Mouse (Mus musculus): ENCODE measurements at regions not wholly inside any gene's neighbourhood (a gene's known extent, or its start where the extent isn't known, plus 50 kb on each side); places are given as distances from the start of the nearest gene placed in this dataset.

- H3K27ac ChIP-seq: no peak overlapping the region
- no peaks in the 10 kb centered on the region for H3K27me3 ChIP-seq (replicated peaks)
- no peaks in the 10 kb centered on the region for H3K36me3 ChIP-seq
- 39% methylated on average over 8 of the region's 8 CpGs for WGBS (ENCODE audit: insufficient replicate concordance)
- ATAC-seq: no peak
- H3K4me2 ChIP-seq: no peak overlapping the region
- H3K9ac ChIP-seq: no peak overlapping the region
- peaks cover 6% of the 10 kb centered on the region; the same call in 1 of the 2 replicates for H3K9me3 ChIP-seq (replicated peaks)
- no peaks in the 10 kb centered on the region for H3K4me1 ChIP-seq
- no peak overlapping the region for H3K4me3 ChIP-seq
Observed at GRCm38 (mm10) chr15:87365712-87366361, 178.3 kb upstream of the Fam19a5 start.

DNA sequence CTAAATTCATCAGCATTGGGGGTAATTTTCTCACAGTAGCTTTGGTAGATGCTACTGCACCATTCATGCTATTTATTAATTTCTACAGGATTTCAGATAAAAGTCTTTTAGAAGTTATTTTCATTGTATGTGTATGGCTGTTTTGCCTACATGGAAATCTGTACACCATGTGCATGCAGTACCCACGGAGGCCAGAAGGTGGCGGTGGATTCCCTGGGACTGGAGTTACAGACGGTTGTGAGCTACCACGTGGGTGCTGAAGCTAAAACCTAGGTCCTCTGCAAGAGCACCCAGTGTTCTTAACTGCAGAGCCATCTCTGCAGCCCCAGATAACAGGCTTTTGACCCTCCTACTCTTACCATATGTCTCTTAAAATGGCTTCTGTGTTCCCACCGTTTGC lies 176.7 kb upstream of the Fam19a5 start:
- H3K9me3 ChIP-seq (replicated peaks): peaks cover 13% of the 10 kb centered on the region; the same call in 1 of the 2 replicates
- no peak overlapping the region for H3K4me2 ChIP-seq
- WGBS (ENCODE audit: insufficient replicate concordance): 38% methylated on average over 5 of the region's 5 CpGs
- no peak overlapping the region for H3K4me3 ChIP-seq
- no peaks in the 10 kb centered on the region for H3K27me3 ChIP-seq (replicated peaks)
- no peaks in the 10 kb centered on the region for H3K36me3 ChIP-seq
- H3K4me1 ChIP-seq: no peaks in the 10 kb centered on the region
- no peak for ATAC-seq
- H3K27ac ChIP-seq: no peak overlapping the region
- H3K9ac ChIP-seq: no peak overlapping the region

GRCm38 (mm10) chr15:87369381-87369780 lies 174.7 kb upstream of the Fam19a5 start:
- no peak for ATAC-seq
- WGBS (ENCODE audit: insufficient replicate concordance): 71% methylated on average over 3 of the region's 3 CpGs

DNA sequence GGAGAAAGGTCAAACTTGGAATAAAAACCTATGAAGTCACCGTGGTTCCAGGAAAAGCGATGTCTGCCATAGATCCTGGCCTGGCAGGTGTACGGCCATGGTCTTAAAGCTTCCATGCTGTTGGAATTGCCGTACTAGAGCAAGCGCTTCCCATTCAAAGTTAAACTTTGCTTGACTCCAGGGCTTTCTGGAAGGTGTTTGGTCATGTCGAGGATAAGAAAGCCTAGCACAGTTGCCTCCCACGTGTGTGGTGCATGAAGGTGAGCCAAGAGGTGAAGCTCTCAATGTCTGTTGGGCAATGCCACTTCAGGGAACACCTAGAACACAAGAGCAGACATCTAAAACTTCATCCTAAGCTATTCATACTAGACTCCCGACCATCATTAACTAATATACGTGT lies 174.3 kb upstream of the Fam19a5 start:
- no peaks in the 10 kb centered on the region for H3K4me1 ChIP-seq
- WGBS (ENCODE audit: insufficient replicate concordance): 75% methylated on average over 9 of the region's 9 CpGs
- H3K27me3 ChIP-seq (replicated peaks): no peaks in the 10 kb centered on the region
- H3K27ac ChIP-seq: no peak overlapping the region
- no peak overlapping the region for H3K9ac ChIP-seq
- no peak for ATAC-seq
- H3K9me3 ChIP-seq (replicated peaks): peaks cover 31% of the 10 kb centered on the region; the same call in 1 of the 2 replicates
- no peak overlapping the region for H3K4me3 ChIP-seq
- H3K36me3 ChIP-seq: no peaks in the 10 kb centered on the region
- H3K4me2 ChIP-seq: no peak overlapping the region

More at GRCm38 (mm10) chr15:87369381-87369780, 174.7 kb upstream of the Fam19a5 start:
- H3K9me3 ChIP-seq (replicated peaks): peaks cover 29% of the 10 kb centered on the region; the same call in 1 of the 2 replicates
- H3K4me1 ChIP-seq: no peaks in the 10 kb centered on the region
- H3K27me3 ChIP-seq (replicated peaks): no peaks in the 10 kb centered on the region
- no peak overlapping the region for H3K4me3 ChIP-seq
- no peak overlapping the region for H3K4me2 ChIP-seq
- H3K36me3 ChIP-seq: no peaks in the 10 kb centered on the region
- H3K27ac ChIP-seq: no peak overlapping the region
- H3K9ac ChIP-seq: no peak overlapping the region

DNA sequence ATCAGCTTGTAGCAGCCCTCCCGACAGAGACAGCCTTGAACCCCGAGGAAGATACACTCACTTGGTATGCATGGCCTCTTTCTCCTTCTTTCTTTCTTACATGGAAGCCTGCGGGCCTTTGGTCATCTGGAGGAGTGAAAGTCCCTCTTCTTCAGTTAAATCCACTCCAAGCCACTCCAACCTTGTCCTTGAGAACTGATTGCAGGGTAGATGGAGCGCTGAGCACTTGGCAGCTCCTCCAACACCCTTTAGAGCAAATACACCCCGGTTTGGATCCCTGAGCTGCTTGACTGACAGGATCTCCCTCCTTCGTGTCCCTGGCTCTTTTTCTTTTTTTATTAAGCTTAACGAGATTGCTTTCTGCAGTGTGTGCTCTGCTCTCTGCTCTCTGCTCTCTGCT lies 173.3 kb upstream of the Fam19a5 start:
- 59% methylated on average over 7 of the region's 7 CpGs for WGBS (ENCODE audit: insufficient replicate concordance)
- H3K27me3 ChIP-seq (replicated peaks): no peaks in the 10 kb centered on the region
- no peaks in the 10 kb centered on the region for H3K4me1 ChIP-seq
- no peak overlapping the region for H3K9ac ChIP-seq
- H3K4me2 ChIP-seq: no peak overlapping the region
- H3K27ac ChIP-seq: no peak overlapping the region
- H3K4me3 ChIP-seq: no peak overlapping the region
- H3K36me3 ChIP-seq: no peaks in the 10 kb centered on the region
- peaks cover 31% of the 10 kb centered on the region; the same call in 1 of the 2 replicates for H3K9me3 ChIP-seq (replicated peaks)
- ATAC-seq: no peak

GRCm38 (mm10) chr15:87374670-87375069 lies 169.4 kb upstream of the Fam19a5 start:
- Histone ChIP-seq H3K4me3 (no peak overlapping the region), H3K4me2 (no peak overlapping the region), H3K9me3 (replicated peaks) (peaks cover 25% of the 10 kb centered on the region; the same call in 1 of the 2 replicates), H3K4me1 (no peaks in the 10 kb centered on the region), H3K36me3 (no peaks in the 10 kb centered on the region), H3K27me3 (replicated peaks) (no peaks in the 10 kb centered on the region), H3K27ac (no peak overlapping the region), H3K9ac (no peak overlapping the region)
- WGBS (ENCODE audit: insufficient replicate concordance): 68% methylated on average over 13 of the region's 13 CpGs
- ATAC-seq: no peak

DNA sequence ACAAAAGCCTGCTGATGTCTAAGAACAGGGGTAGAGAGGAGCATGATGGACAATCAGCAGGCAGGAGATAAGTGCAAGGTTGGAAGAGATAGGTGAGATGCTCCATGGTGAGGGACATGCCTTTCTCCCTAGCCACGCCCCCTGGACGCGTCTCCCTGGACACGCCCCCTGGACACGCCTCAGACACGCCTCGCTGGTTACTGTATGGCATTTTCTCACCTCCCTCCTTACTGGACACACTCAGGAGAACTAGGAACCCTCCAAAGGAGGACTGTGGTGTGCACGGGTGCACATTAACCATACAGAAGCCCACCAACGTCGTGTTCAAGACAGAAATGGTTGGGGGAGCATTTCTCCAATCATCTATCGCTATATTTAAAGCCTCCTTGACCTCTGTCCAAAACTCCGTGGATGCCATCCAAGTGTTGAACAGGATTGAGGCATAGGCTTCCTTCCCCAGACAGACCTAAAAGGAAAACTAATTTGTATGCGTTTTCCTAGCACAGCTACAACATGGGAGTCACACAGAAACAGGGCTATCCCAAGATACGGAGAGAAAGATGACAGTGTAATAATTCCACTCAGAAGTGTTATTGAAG lies 168.4 kb upstream of the Fam19a5 start:
- WGBS (ENCODE audit: insufficient replicate concordance): 72% methylated on average over 14 of the region's 14 CpGs
- Histone ChIP-seq H3K36me3 (no peaks in the 10 kb centered on the region), H3K9me3 (replicated peaks) (peaks cover 25% of the 10 kb centered on the region; the same call in 1 of the 2 replicates), H3K27ac (no peak overlapping the region), H3K4me3 (no peak overlapping the region), H3K4me1 (no peaks in the 10 kb centered on the region), H3K27me3 (replicated peaks) (no peaks in the 10 kb centered on the region), H3K9ac (no peak overlapping the region), H3K4me2 (no peak overlapping the region)
- no peak for ATAC-seq

GRCm38 (mm10) chr15:87383551-87384265 lies 160.4 kb upstream of the Fam19a5 start:
- no peak overlapping the region for H3K4me2 ChIP-seq
- no peaks in the 10 kb centered on the region for H3K27me3 ChIP-seq (replicated peaks)
- H3K9ac ChIP-seq: no peak overlapping the region
- ATAC-seq: no peak
- no peak overlapping the region for H3K27ac ChIP-seq
- no peak overlapping the region for H3K4me3 ChIP-seq
- H3K4me1 ChIP-seq: no peaks in the 10 kb centered on the region
- 55% methylated on average over 6 of the region's 6 CpGs for WGBS (ENCODE audit: insufficient replicate concordance)
- no peaks in the 10 kb centered on the region for H3K36me3 ChIP-seq
- 0 out of 2 replicates have a peak, but pooled peaks cover 18% of the 10 kb centered on the region for H3K9me3 ChIP-seq (replicated peaks)

GRCm38 (mm10) chr15:87384279-87385066 lies 159.6 kb upstream of the Fam19a5 start:
- Histone ChIP-seq H3K9ac (no peak overlapping the region), H3K27ac (no peak overlapping the region), H3K27me3 (replicated peaks) (no peaks in the 10 kb centered on the region), H3K4me1 (no peaks in the 10 kb centered on the region), H3K9me3 (replicated peaks) (0 out of 2 replicates have a peak, but pooled peaks cover 21% of the 10 kb centered on the region), H3K4me2 (no peak overlapping the region), H3K4me3 (no peak overlapping the region), H3K36me3 (no peaks in the 10 kb centered on the region)
- 65% methylated on average over 13 of the region's 13 CpGs for WGBS (ENCODE audit: insufficient replicate concordance)
- no peak for ATAC-seq

DNA sequence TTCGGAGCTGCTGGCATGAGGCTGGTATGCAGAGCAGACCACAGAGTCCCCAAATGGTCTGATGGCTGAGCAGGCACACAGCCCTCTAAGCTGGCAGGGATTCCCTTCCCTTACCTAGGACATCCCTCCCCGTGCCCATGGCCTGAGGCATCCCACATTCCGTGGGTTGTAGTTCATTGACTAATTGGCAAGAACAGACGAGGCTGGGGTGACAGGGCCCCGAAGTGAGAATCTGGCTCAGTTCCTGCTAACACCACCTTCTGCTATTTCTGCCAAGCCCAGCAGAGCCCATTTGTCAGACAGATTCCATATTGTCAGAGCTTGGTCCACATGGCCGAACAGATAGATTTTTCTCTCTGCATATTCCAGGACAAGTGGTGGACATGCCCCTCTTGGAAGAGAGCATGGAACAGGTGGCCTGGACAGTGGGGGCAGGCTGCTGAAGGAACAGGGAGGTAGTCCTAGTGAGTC lies 157.6 kb upstream of the Fam19a5 start:
- Histone ChIP-seq H3K27me3 (replicated peaks) (no peaks in the 10 kb centered on the region), H3K4me3 (no peak overlapping the region), H3K9me3 (replicated peaks) (0 out of 2 replicates have a peak, but pooled peaks cover 21% of the 10 kb centered on the region), H3K27ac (no peak overlapping the region), H3K36me3 (no peaks in the 10 kb centered on the region), H3K9ac (no peak overlapping the region), H3K4me2 (no peak overlapping the region), H3K4me1 (no peaks in the 10 kb centered on the region)
- ATAC-seq: no peak
- 78% methylated on average over 6 of the region's 6 CpGs for WGBS (ENCODE audit: insufficient replicate concordance)

DNA sequence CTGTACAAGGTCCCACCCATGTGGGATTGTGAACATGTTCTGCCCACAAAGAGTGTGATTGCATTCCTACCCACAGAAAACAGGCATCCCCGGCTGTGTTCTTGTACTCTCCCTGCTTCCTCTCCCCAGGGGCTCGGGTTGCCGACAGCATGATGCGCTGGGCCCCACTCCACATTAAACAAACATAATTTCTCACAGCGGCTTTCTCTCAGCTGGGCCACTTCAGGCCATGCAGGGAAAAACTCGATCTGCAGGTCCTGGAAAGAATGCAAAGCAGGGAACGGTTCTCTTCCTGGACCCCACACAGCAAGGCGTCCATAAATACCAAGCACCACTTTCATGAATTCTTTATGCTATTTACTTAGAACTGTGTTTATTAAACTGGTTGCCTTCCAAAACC lies 152.7 kb upstream of the Fam19a5 start:
- WGBS (ENCODE audit: insufficient replicate concordance): 50% methylated on average over 8 of the region's 8 CpGs

More for the DNA sequence above, 152.7 kb upstream of the Fam19a5 start:
- H3K9ac ChIP-seq: no peak overlapping the region
- no peak for ATAC-seq
- 0 out of 2 replicates have a peak, but pooled peaks cover 12% of the 10 kb centered on the region for H3K9me3 ChIP-seq (replicated peaks)
- H3K4me2 ChIP-seq: no peak overlapping the region
- H3K27ac ChIP-seq: no peak overlapping the region
- H3K4me1 ChIP-seq: no peaks in the 10 kb centered on the region
- no peaks in the 10 kb centered on the region for H3K27me3 ChIP-seq (replicated peaks)
- H3K36me3 ChIP-seq: no peaks in the 10 kb centered on the region
- H3K4me3 ChIP-seq: no peak overlapping the region
